Mouse (Mus musculus): ENCODE results near the gene Hmgcl.

Hmgcl gene

GRCm38 (mm10) chr4:136010586-136010985 lies 64.3 kb downstream of the Hmgcl start:
- in situ Hi-C loops (cut with MboI; ENCODE audit: low pct_unique_long_range_greater_than_20kb in 1 of 2, low sequenced_read_pairs in 2 of 2, unreplicated experiment in 1 of 2), result no loop called here

Data from mouse embryonic stem cell (cell line).